Mouse (Mus musculus): Measurements from ENCODE around the gene Hdac4. TPM values are rescaled to one million over a fixed set of nuclear protein-coding genes. Genes with fewer than 3 reads are reported as not detected.

Gene Hdac4
- polyA plus RNA-seq, 1 experiment from 2014 or later, result 15.0 TPM

DNA sequence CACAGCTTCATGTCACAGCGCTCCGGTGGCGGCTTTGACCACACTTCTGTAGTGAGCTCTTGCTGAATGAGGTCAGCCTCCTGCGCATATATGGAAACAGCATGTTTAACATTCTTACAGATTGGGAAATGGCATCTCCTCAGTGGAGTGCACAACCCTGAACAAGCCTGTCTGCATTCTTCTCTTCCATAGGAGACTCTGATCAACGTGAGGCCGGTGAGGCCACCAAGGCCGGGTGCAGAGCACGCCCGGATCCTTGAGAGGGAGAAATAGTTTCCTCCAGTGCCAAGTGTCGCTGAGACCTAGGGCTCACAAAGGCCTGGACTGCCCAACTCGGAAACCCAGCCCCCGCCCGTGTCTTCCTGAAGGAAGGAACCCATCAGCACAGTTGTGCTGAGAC, 266.4 kb downstream of the Hdac4 start:
- no peak for ATAC-seq (replicated peaks; ENCODE audit: low FRiP score, low TSS enrichment, low read depth)
- whole genome bisulfite sequencing, result 90% methylated on average over 13 of the region's 13 CpGs
- peaks cover 23% of the 10 kb centered on the region; the same call in 1 of the 2 replicates for H3K36me3 ChIP-seq (ENCODE audit: control insufficient read depth, insufficient read depth, low read length)
- no peak overlapping the region for H3K4me3 ChIP-seq (ENCODE audit: low read depth, low read length)
- no peak overlapping the region for H3K27ac ChIP-seq (ENCODE audit: low read depth)
- H3K27me3 ChIP-seq (replicated peaks; ENCODE audit: control insufficient read depth, insufficient read depth, low read length), result no peaks in the 10 kb centered on the region
- H3K4me2 ChIP-seq (ENCODE audit: low read length), result no peak overlapping the region
- H3K9ac ChIP-seq (ENCODE audit: low read length), result no peak overlapping the region
- no peaks in the 10 kb centered on the region for H3K9me3 ChIP-seq (ENCODE audit: control insufficient read depth, low read length)
- H3K4me1 ChIP-seq (replicated peaks; ENCODE audit: control insufficient read depth, insufficient read depth, low read length), result no peaks in the 10 kb centered on the region
- DNase-seq (ENCODE audit: low spot score), result no peak

- no peak overlapping the region for H3K4me3 ChIP-seq (ENCODE audit: low read depth, low read length)
- ATAC-seq (replicated peaks; ENCODE audit: low FRiP score, low TSS enrichment, low read depth), result no peak
- H3K9me3 ChIP-seq (ENCODE audit: control insufficient read depth, low read length), result no peaks in the 10 kb centered on the region
- peaks cover 10% of the 10 kb centered on the region; the same call in 1 of the 2 replicates for H3K36me3 ChIP-seq (ENCODE audit: control insufficient read depth, insufficient read depth, low read length)
- no peak for DNase-seq (ENCODE audit: low spot score)
- no peaks in the 10 kb centered on the region for H3K4me1 ChIP-seq (replicated peaks; ENCODE audit: control insufficient read depth, insufficient read depth, low read length)
- no peak overlapping the region for H3K4me2 ChIP-seq (ENCODE audit: low read length)
- WGBS, result 74% methylated on average over 10 of the region's 10 CpGs
- no peaks in the 10 kb centered on the region for H3K27me3 ChIP-seq (replicated peaks; ENCODE audit: control insufficient read depth, insufficient read depth, low read length)
- H3K27ac ChIP-seq (ENCODE audit: low read depth), result no peak overlapping the region
- H3K9ac ChIP-seq (ENCODE audit: low read length), result no peak overlapping the region
Observed at GRCm38 (mm10) chr1:91927536-91928315, 267.8 kb downstream of the Hdac4 start.

- Histone ChIP-seq H3K4me1 (replicated peaks; ENCODE audit: control insufficient read depth, insufficient read depth, low read length) (peaks cover 6% of the 10 kb centered on the region; the same call in 1 of the 2 replicates), H3K36me3 (ENCODE audit: control insufficient read depth, insufficient read depth, low read length) (no peaks in the 10 kb centered on the region), H3K9me3 (ENCODE audit: control insufficient read depth, low read length) (no peaks in the 10 kb centered on the region), H3K27me3 (replicated peaks; ENCODE audit: control insufficient read depth, insufficient read depth, low read length) (no peaks in the 10 kb centered on the region), H3K4me2 (ENCODE audit: low read length) (no peak overlapping the region), H3K27ac (ENCODE audit: low read depth) (no peak overlapping the region), H3K9ac (ENCODE audit: low read length) (no peak overlapping the region), H3K4me3 (ENCODE audit: low read depth, low read length) (no peak overlapping the region)
- 97% methylated on average over 9 of the region's 9 CpGs for WGBS
- no peak for DNase-seq (ENCODE audit: low spot score)
- ATAC-seq (replicated peaks; ENCODE audit: low FRiP score, low TSS enrichment, low read depth), result no peak
Observed at GRCm38 (mm10) chr1:91923567-91923966, 271.9 kb downstream of the Hdac4 start.

DNA sequence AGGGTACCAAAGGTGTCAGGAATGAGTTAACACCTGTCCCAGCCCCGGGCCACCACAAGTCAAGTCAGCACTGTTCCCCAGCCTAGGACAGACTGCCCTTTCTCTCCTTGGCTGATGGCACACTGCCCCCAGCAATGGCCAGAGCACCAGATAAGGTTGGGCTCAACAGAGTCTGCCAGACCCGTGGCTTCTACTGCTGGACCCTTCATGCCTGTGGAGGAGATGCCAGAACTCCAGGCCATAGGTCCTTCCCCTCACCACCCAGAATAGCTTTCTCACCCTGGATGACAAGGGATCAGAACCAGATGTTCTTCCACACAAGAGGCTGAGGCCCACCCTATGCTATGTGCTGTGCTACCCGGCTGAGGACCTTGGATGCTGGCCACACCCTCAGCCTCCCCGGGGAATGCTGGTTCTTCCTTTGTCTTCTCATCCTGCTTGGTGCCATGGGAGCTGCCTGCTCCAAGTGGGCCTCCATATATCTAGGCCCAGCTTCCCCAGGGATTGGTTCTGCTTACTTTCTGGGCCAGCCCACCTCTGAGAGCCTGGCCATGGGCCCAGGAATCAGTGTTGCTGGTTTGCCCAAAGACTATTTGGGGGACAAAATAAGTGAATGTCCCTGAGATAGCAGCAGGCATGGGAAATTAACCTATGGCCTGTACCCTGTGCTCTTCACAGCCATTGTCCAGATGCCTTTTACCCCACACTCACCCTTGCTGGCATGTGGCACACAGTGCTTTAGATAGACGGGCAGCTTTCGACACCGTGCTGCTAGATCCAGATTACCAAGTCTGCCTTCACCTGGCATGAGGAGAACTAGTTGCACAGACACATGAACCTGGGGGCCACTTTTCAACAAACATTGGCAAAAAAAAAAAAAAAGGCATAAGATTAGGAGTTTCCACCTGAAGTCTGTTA, 273.0 kb downstream of the Hdac4 start:
- H3K4me3 ChIP-seq (ENCODE audit: low read depth, low read length), result no peak overlapping the region
- 73% methylated on average over 7 of the region's 7 CpGs for WGBS
- peaks cover 6% of the 10 kb centered on the region; the same call in 1 of the 2 replicates for H3K4me1 ChIP-seq (replicated peaks; ENCODE audit: control insufficient read depth, insufficient read depth, low read length)

GRCm38 (mm10) chr1:91921702-91922101, 273.8 kb downstream of the Hdac4 start:
- ATAC-seq (replicated peaks; ENCODE audit: low FRiP score, low TSS enrichment, low read depth) (no peak), DNase-seq (ENCODE audit: low spot score) (no peak)
- Histone ChIP-seq H3K9me3 (ENCODE audit: control insufficient read depth, low read length) (no peaks in the 10 kb centered on the region), H3K27ac (ENCODE audit: low read depth) (no peak overlapping the region), H3K36me3 (ENCODE audit: control insufficient read depth, insufficient read depth, low read length) (no peaks in the 10 kb centered on the region), H3K4me3 (ENCODE audit: low read depth, low read length) (no peak overlapping the region), H3K27me3 (replicated peaks; ENCODE audit: control insufficient read depth, insufficient read depth, low read length) (no peaks in the 10 kb centered on the region), H3K4me1 (replicated peaks; ENCODE audit: control insufficient read depth, insufficient read depth, low read length) (peaks cover 10% of the 10 kb centered on the region; the same call in 1 of the 2 replicates), H3K9ac (ENCODE audit: low read length) (no peak overlapping the region), H3K4me2 (ENCODE audit: low read length) (no peak overlapping the region)
- 78% methylated on average over 4 of the region's 4 CpGs for WGBS

More for the DNA sequence above, 273.0 kb downstream of the Hdac4 start:
- Histone ChIP-seq H3K9me3 (ENCODE audit: control insufficient read depth, low read length) (no peaks in the 10 kb centered on the region), H3K36me3 (ENCODE audit: control insufficient read depth, insufficient read depth, low read length) (no peaks in the 10 kb centered on the region), H3K9ac (ENCODE audit: low read length) (no peak overlapping the region), H3K4me2 (ENCODE audit: low read length) (no peak overlapping the region), H3K27me3 (replicated peaks; ENCODE audit: control insufficient read depth, insufficient read depth, low read length) (no peaks in the 10 kb centered on the region), H3K27ac (ENCODE audit: low read depth) (no peak overlapping the region)
- no peak for ATAC-seq (replicated peaks; ENCODE audit: low FRiP score, low TSS enrichment, low read depth)
- DNase-seq (ENCODE audit: low spot score), result no peak

DNA sequence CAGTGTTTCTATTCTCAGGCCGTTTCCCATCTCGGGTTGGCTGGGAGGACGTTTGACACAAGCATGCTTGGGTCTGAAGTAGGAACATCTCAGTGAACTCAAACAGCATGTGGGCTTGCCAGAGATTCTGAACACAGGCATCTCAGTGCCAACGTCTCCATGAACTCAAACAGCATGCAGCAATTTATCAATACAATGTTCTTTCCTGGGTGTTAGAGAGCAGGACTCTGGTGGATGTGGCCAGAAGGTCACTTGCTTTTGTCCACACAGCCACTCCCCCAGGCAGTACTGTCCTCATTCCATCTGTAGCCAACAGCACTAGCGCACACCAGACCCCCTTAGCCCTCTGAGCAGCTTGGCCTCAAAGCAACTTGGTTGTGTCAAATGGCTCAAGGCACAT, 274.2 kb downstream of the Hdac4 start:
- Histone ChIP-seq H3K36me3 (ENCODE audit: control insufficient read depth, insufficient read depth, low read length) (no peaks in the 10 kb centered on the region), H3K27me3 (replicated peaks; ENCODE audit: control insufficient read depth, insufficient read depth, low read length) (no peaks in the 10 kb centered on the region), H3K4me1 (replicated peaks; ENCODE audit: control insufficient read depth, insufficient read depth, low read length) (peaks cover 10% of the 10 kb centered on the region; the same call in 1 of the 2 replicates), H3K4me3 (ENCODE audit: low read depth, low read length) (no peak overlapping the region), H3K27ac (ENCODE audit: low read depth) (no peak overlapping the region), H3K9me3 (ENCODE audit: control insufficient read depth, low read length) (no peaks in the 10 kb centered on the region), H3K9ac (ENCODE audit: low read length) (no peak overlapping the region), H3K4me2 (ENCODE audit: low read length) (no peak overlapping the region)
- no peak for ATAC-seq (replicated peaks; ENCODE audit: low FRiP score, low TSS enrichment, low read depth)
- 66% methylated on average over 5 of the region's 5 CpGs for WGBS
- DNase-seq (ENCODE audit: low spot score), result no peak

- ATAC-seq (replicated peaks; ENCODE audit: low FRiP score, low TSS enrichment, low read depth) (no peak), DNase-seq (ENCODE audit: low spot score) (no peak)
- no peak overlapping the region for H3K4me2 ChIP-seq (ENCODE audit: low read length)
- no peak overlapping the region for H3K9ac ChIP-seq (ENCODE audit: low read length)
- H3K27ac ChIP-seq (ENCODE audit: low read depth), result no peak overlapping the region
- H3K27me3 ChIP-seq (replicated peaks; ENCODE audit: control insufficient read depth, insufficient read depth, low read length), result no peaks in the 10 kb centered on the region
- H3K4me1 ChIP-seq (replicated peaks; ENCODE audit: control insufficient read depth, insufficient read depth, low read length), result peaks cover 11% of the 10 kb centered on the region; the same call in 1 of the 2 replicates
- H3K4me3 ChIP-seq (ENCODE audit: low read depth, low read length), result no peak overlapping the region
- H3K36me3 ChIP-seq (ENCODE audit: control insufficient read depth, insufficient read depth, low read length), result no peaks in the 10 kb centered on the region
- WGBS, result 35% methylated on average over 7 of the region's 7 CpGs
- no peaks in the 10 kb centered on the region for H3K9me3 ChIP-seq (ENCODE audit: control insufficient read depth, low read length)
Observed at GRCm38 (mm10) chr1:91920038-91920589, 275.4 kb downstream of the Hdac4 start.

- WGBS, result 89% methylated on average over 10 of the region's 10 CpGs
- Histone ChIP-seq H3K9ac (ENCODE audit: low read length) (no peak overlapping the region), H3K9me3 (ENCODE audit: control insufficient read depth, low read length) (no peaks in the 10 kb centered on the region), H3K4me1 (replicated peaks; ENCODE audit: control insufficient read depth, insufficient read depth, low read length) (peaks cover 23% of the 10 kb centered on the region; the same call in 1 of the 2 replicates), H3K4me3 (ENCODE audit: low read depth, low read length) (no peak overlapping the region), H3K36me3 (ENCODE audit: control insufficient read depth, insufficient read depth, low read length) (no peaks in the 10 kb centered on the region), H3K4me2 (ENCODE audit: low read length) (no peak overlapping the region), H3K27ac (ENCODE audit: low read depth) (no peak overlapping the region), H3K27me3 (replicated peaks; ENCODE audit: control insufficient read depth, insufficient read depth, low read length) (no peaks in the 10 kb centered on the region)
- DNase-seq (ENCODE audit: low spot score), result no peak
- ATAC-seq (replicated peaks; ENCODE audit: low FRiP score, low TSS enrichment, low read depth), result no peak
Observed at GRCm38 (mm10) chr1:91918257-91918800, 277.2 kb downstream of the Hdac4 start.
